Mouse (Mus musculus): ENCODE results near the gene Zfp978. TPM values are rescaled to one million over a fixed set of nuclear protein-coding genes. Genes with fewer than 3 reads are reported as not detected.
"Not testable (repeated sequence)": the region's sequence is repeated elsewhere in the genome, so short reads cannot be mapped to it uniquely, and the experiment has no call there.

Zfp978 gene
- polyA plus RNA-seq, 1 experiment from 2014 or later, result not detected

DNA sequence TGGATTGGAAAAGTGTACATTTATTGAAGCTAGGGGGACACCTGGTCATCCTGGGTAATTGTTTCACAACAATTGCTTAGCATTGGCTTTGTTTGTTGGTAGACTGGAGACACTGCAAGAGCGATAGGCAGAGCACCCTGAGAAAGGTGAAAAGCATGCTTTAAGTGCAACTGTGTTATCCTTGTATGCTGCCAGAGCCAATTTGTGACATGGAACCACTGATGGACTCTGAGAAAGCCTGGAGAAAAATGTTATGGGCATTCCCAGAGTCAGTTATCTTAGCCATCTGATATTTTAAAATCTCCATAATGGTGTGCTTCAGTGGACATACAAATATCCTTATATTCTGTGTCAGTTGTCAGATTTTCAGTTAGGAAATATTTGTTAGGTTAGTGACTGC is 60.2 kb downstream of the Zfp978 start:
- not testable (repeated sequence) for H3K9ac ChIP-seq; H3K4me2 ChIP-seq (replicated peaks); H3K27me3 ChIP-seq (replicated peaks); ATAC-seq; H3K4me1 ChIP-seq (replicated peaks); H3K27ac ChIP-seq; H3K4me3 ChIP-seq (replicated peaks); H3K36me3 ChIP-seq
- 33% methylated on average over 1 of the region's 1 CpGs for WGBS
- peaks cover 14% of the 10 kb centered on the region for H3K9me3 ChIP-seq

DNA sequence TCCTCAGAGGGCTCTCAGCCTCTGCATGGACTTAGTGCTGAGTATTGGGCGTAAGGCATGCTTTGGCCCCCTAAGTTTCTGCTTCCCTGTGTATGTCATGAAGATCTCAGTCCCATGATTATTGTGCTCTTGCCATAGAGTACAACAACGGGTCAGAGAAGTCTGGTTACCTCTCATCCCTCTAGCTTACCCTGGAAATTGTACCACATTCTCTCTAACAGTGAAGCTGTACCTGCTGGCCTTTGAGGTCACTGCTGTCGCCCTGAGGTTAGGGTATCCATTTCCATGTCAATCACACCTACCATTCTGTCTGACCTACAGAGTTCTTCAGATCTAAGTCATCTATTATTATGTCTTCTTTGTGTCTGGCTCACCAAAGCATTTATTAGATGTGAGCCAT is 62.0 kb downstream of the Zfp978 start:
- WGBS, result 47% methylated on average over 3 of the region's 3 CpGs
- no peaks in the 10 kb centered on the region for H3K4me1 ChIP-seq (replicated peaks)
- H3K9me3 ChIP-seq, result 0 out of 2 replicates have a peak, but pooled peaks cover 6% of the 10 kb centered on the region
- H3K27me3 ChIP-seq (replicated peaks), result no peaks in the 10 kb centered on the region
- no peak for ATAC-seq
- no peaks in the 10 kb centered on the region for H3K36me3 ChIP-seq
- H3K4me3 ChIP-seq (replicated peaks), result no peak overlapping the region
- no peak overlapping the region for H3K27ac ChIP-seq
- H3K9ac ChIP-seq, result no peak overlapping the region
- no peak overlapping the region for H3K4me2 ChIP-seq (replicated peaks)

- no peak overlapping the region for H3K4me3 ChIP-seq (replicated peaks)
- no peak overlapping the region for H3K9ac ChIP-seq
- no peaks in the 10 kb centered on the region for H3K4me1 ChIP-seq (replicated peaks)
- ATAC-seq, result no peak
- WGBS, result 60% methylated on average over 4 of the region's 4 CpGs
- H3K27me3 ChIP-seq (replicated peaks), result no peaks in the 10 kb centered on the region
- H3K9me3 ChIP-seq, result 0 out of 2 replicates have a peak, but pooled peaks cover 6% of the 10 kb centered on the region
- H3K27ac ChIP-seq, result no peak overlapping the region
- H3K36me3 ChIP-seq, result no peaks in the 10 kb centered on the region
- H3K4me2 ChIP-seq (replicated peaks), result no peak overlapping the region
Measured at GRCm38 (mm10) chr4:147423641-147424298, 62.7 kb downstream of the Zfp978 start.

GRCm38 (mm10) chr4:147424404-147424803 is 63.3 kb downstream of the Zfp978 start:
- 48% methylated on average over 3 of the region's 3 CpGs for WGBS
- H3K9ac ChIP-seq; H3K27ac ChIP-seq; H3K9me3 ChIP-seq; H3K36me3 ChIP-seq; H3K27me3 ChIP-seq (replicated peaks); H3K4me2 ChIP-seq (replicated peaks); H3K4me1 ChIP-seq (replicated peaks); ATAC-seq; H3K4me3 ChIP-seq (replicated peaks): not testable (repeated sequence)

- peak; percentile 37; the same call in 1 of the 2 replicates for ATAC-seq
- H3K27me3 ChIP-seq (replicated peaks); H3K27ac ChIP-seq; H3K4me2 ChIP-seq (replicated peaks); H3K9ac ChIP-seq; H3K4me1 ChIP-seq (replicated peaks); H3K9me3 ChIP-seq; H3K36me3 ChIP-seq; H3K4me3 ChIP-seq (replicated peaks): not testable (repeated sequence)
- 47% methylated on average over 5 of the region's 5 CpGs for WGBS
Measured at GRCm38 (mm10) chr4:147425615-147426347, 64.7 kb downstream of the Zfp978 start.

DNA sequence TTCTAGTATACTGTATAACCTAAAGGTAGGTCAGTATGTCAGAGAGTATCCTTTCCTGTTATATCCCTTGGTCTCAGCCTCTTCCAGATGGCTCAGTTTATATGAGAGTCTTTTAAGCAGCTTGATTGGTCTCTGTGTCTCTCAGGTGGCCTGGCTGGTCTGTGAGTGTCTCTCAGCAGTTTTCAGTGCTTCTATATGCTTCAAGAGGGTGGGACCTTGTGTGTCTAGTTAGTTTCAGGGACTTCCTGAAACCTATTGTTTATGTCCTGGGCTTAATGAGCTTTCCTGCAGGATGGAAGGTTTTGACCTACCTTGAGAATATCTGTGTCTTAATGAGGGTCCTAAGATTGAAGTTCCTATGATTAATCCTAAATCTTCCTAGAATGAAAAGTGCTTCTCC is 69.5 kb downstream of the Zfp978 start:
- peaks cover 6% of the 10 kb centered on the region; the same call in 1 of the 2 replicates for H3K9me3 ChIP-seq
- H3K4me1 ChIP-seq (replicated peaks), result no peaks in the 10 kb centered on the region
- 0 out of 2 replicates have a peak, but pooled peaks have one; percentile 6 for ATAC-seq
- H3K4me2 ChIP-seq (replicated peaks), result no peak overlapping the region
- H3K27ac ChIP-seq, result no peak overlapping the region
- no peak overlapping the region for H3K9ac ChIP-seq
- no peaks in the 10 kb centered on the region for H3K36me3 ChIP-seq
- H3K4me3 ChIP-seq (replicated peaks), result no peak overlapping the region
- H3K27me3 ChIP-seq (replicated peaks), result no peaks in the 10 kb centered on the region

- not testable (repeated sequence) for H3K4me1 ChIP-seq (replicated peaks); H3K27ac ChIP-seq; H3K9me3 ChIP-seq; H3K27me3 ChIP-seq (replicated peaks); H3K36me3 ChIP-seq; H3K9ac ChIP-seq; H3K4me3 ChIP-seq (replicated peaks); H3K4me2 ChIP-seq (replicated peaks)
- ATAC-seq, result peak; percentile 49
- WGBS, result 67% methylated on average over 3 of the region's 3 CpGs
Measured at GRCm38 (mm10) chr4:147431696-147432442, 70.8 kb downstream of the Zfp978 start.

- WGBS, result 85% methylated on average over 1 of the region's 1 CpGs
- peak; percentile 21 for ATAC-seq
Measured at GRCm38 (mm10) chr4:147432443-147432790, 71.3 kb downstream of the Zfp978 start.

GRCm38 (mm10) chr4:147433017-147433416 is 71.9 kb downstream of the Zfp978 start:
- Histone ChIP-seq H3K4me3 (replicated peaks) (no peak overlapping the region), H3K9me3 (peaks cover 11% of the 10 kb centered on the region), H3K27ac (no peak overlapping the region), H3K4me1 (replicated peaks) (no peaks in the 10 kb centered on the region), H3K36me3 (no peaks in the 10 kb centered on the region), H3K27me3 (replicated peaks) (no peaks in the 10 kb centered on the region), H3K9ac (no peak overlapping the region), H3K4me2 (replicated peaks) (no peak overlapping the region)
- WGBS, result 37% methylated on average over 3 of the region's 3 CpGs
- peak; percentile 46; the same call in 1 of the 2 replicates for ATAC-seq

More at GRCm38 (mm10) chr4:147432443-147432790, 71.3 kb downstream of the Zfp978 start:
- Histone ChIP-seq H3K36me3 (no peaks in the 10 kb centered on the region), H3K9ac (no peak overlapping the region), H3K27ac (no peak overlapping the region), H3K4me1 (replicated peaks) (no peaks in the 10 kb centered on the region), H3K4me3 (replicated peaks) (no peak overlapping the region), H3K9me3 (peaks cover 11% of the 10 kb centered on the region), H3K4me2 (replicated peaks) (no peak overlapping the region), H3K27me3 (replicated peaks) (no peaks in the 10 kb centered on the region)

DNA sequence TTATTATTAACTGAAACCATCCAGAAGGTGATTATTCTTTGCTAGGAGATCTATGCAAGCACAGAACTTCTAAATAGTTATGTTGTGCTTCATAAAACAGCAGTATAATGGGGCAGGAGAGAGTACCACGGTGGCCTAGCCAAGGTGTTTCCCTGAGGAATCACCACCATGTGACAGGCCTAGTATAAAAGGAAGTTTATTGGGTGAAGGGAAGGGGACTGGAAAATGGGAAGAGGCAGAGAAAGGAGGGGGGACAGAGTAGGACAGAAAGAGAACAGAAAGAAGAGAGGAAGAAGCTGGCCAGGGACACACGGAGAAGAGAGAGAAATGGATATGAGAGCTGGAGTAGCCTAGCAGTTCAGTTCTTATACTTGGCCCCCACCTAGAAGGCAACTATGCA is 72.8 kb downstream of the Zfp978 start:
- Histone ChIP-seq H3K27me3 (replicated peaks) (no peaks in the 10 kb centered on the region), H3K36me3 (no peaks in the 10 kb centered on the region), H3K9ac (no peak overlapping the region), H3K4me1 (replicated peaks) (no peaks in the 10 kb centered on the region), H3K27ac (no peak overlapping the region), H3K4me2 (replicated peaks) (no peak overlapping the region), H3K9me3 (peaks cover 11% of the 10 kb centered on the region), H3K4me3 (replicated peaks) (no peak overlapping the region)
- ATAC-seq, result no peak; the same call in 1 of the 2 replicates
- WGBS, result 52% methylated on average over 2 of the region's 2 CpGs
